Comparison of ENCODE assay signal across 8 mouse cellular contexts in genomic region chr16:17928627-17929104, GRCm38 (mm10). TPM values are rescaled to one million over a fixed set of nuclear protein-coding genes. Genes with fewer than 3 reads are reported as not detected.
DNase-seq lines count a peak whose midpoint lies in the region; TF ChIP-seq lines count a peak whose summit lies in the region.

No protein-coding gene starts in this region.

- no peak for TF ChIP-seq POLR2A in kidney, adult 2 months (IDR thresholded peaks at IDR 0.05; ENCODE audit: low read depth, low read length)
- no peak for TF ChIP-seq POLR2A in liver, adult 2 months (IDR thresholded peaks at IDR 0.05; ENCODE audit: extremely low read depth, insufficient read depth, low read length)

- H3K9me3 ChIP-seq in embryonic facial prominence, embryonic 10.5 days, result no peaks in the 10 kb centered on the region

- peak overlapping the region; percentile 95 for H3K4me3 ChIP-seq in embryonic facial prominence, embryonic 10.5 days
- H3K4me3 ChIP-seq in kidney, adult 2 months (ENCODE audit: insufficient read depth, low read depth, low read length), result peak overlapping the region; percentile 50
- peak overlapping the region; percentile 88 for H3K4me3 ChIP-seq in liver, adult 2 months (ENCODE audit: insufficient read depth, low read depth, low read length)

- H3K27me3 ChIP-seq in embryonic facial prominence, embryonic 10.5 days (replicated peaks; ENCODE audit: low read depth, poor library complexity, severe bottlenecking), result no peaks in the 10 kb centered on the region
- H3K27me3 ChIP-seq in kidney, adult 2 months (replicated peaks; ENCODE audit: control insufficient read depth, insufficient read depth, low read length), result no peaks in the 10 kb centered on the region
- H3K27me3 ChIP-seq in liver, adult 2 months (ENCODE audit: control insufficient read depth, insufficient read depth, low read length), result no peaks in the 10 kb centered on the region
- H3K27me3 ChIP-seq in splenic B cell, adult 2 months (ENCODE audit: control insufficient read depth, insufficient read depth, low read length, poor library complexity, severe bottlenecking), result no peaks in the 10 kb centered on the region

- peak; percentile 43 for TF ChIP-seq CTCF in kidney, adult 2 months (conservative IDR thresholded peaks at IDR 0.05; ENCODE audit: insufficient read depth, insufficient read length, low read depth, low read length)
- TF ChIP-seq CTCF in liver, adult 2 months (IDR thresholded peaks at IDR 0.05; ENCODE audit: low read depth, low read length), result peak; percentile 56

- H3K36me3 ChIP-seq in embryonic facial prominence, embryonic 10.5 days (replicated peaks), result peaks cover 24% of the 10 kb centered on the region
- no peaks in the 10 kb centered on the region for H3K36me3 ChIP-seq in kidney, adult 2 months (ENCODE audit: control insufficient read depth, insufficient read depth, low read length)
- peaks cover 2% of the 10 kb centered on the region; the same call in 1 of the 2 replicates for H3K36me3 ChIP-seq in liver, adult 2 months (ENCODE audit: control insufficient read depth, insufficient read depth, low read length)
- H3K36me3 ChIP-seq in splenic B cell, adult 2 months (ENCODE audit: control insufficient read depth, insufficient read depth, low read length, poor library complexity, severe bottlenecking), result peaks cover 2% of the 10 kb centered on the region; the same call in 1 of the 2 replicates

- peak; percentile 96 for DNase-seq in 416B (ENCODE audit: low read depth)
- DNase-seq in adrenal gland, adult 2 months, result peak; percentile 83
- DNase-seq in embryonic facial prominence, embryonic 10.5 days (ENCODE audit: low spot score), result peak; percentile 82
- DNase-seq in heart, adult 8-10 months (ENCODE audit: low spot score), result peak; percentile 65
- DNase-seq in kidney, adult 2 months, result peak; percentile 88
- DNase-seq in liver, adult 2 months (ENCODE audit: extremely low read depth, low read depth, low spot score), result peak; percentile 54
- peak; percentile 56 to 67 for DNase-seq in monocyte, adult 2 months (ENCODE audit: low read depth in 1 of 2, low spot score in 2 of 2)
- peak; percentile 91 for DNase-seq in splenic B cell, adult 2 months (ENCODE audit: low read depth, low spot score)

- peak overlapping the region; percentile 91 for H3K9ac ChIP-seq in liver, adult 2 months (ENCODE audit: low read depth, low read length)

- WGBS in embryonic facial prominence, embryonic 10.5 days, result 1% methylated on average over 9 of the region's 9 CpGs
- WGBS in kidney, adult 2 months, result under 1% methylated on average over 9 of the region's 9 CpGs
- WGBS in liver, adult 2 months, result under 1% methylated on average over 9 of the region's 9 CpGs

- H3K79me2 ChIP-seq in liver, adult 2 months (ENCODE audit: control insufficient read depth, insufficient read depth, low read length), result peaks cover 5% of the 10 kb centered on the region; the same call in 1 of the 2 replicates

- H3K4me1 ChIP-seq in embryonic facial prominence, embryonic 10.5 days, result peaks cover 27% of the 10 kb centered on the region
- no peaks in the 10 kb centered on the region for H3K4me1 ChIP-seq in kidney, adult 2 months (ENCODE audit: control insufficient read depth, insufficient read depth, low read length)
- peaks cover 13% of the 10 kb centered on the region for H3K4me1 ChIP-seq in liver, adult 2 months (ENCODE audit: control insufficient read depth, insufficient read depth, low read length)

- peak overlapping the region; percentile 88 for H3K27ac ChIP-seq in embryonic facial prominence, embryonic 10.5 days (replicated peaks)
- peak overlapping the region; percentile 75 for H3K27ac ChIP-seq in kidney, adult 2 months (ENCODE audit: insufficient read depth, low read depth, low read length)
- H3K27ac ChIP-seq in liver, adult 2 months (replicated peaks; ENCODE audit: insufficient read depth, low read depth, low read length), result peak overlapping the region; percentile 90

RNA-seq across cellular contexts. Expression of gene Slc25a1, which starts 0.6 kb away (rescaled TPM):
- 100 to 1,000 TPM; 215 to 471 TPM for total RNA-seq in adrenal gland, adult 2 months (2021)
- polyA plus RNA-seq in adrenal gland, adult 2 months (2012; rRNA removed), result 601 and 791 TPM in 2 replicates
- polyA plus RNA-seq in embryonic facial prominence, embryonic 10.5 days (2016; fragmentation: Nextera tagmentation; extraction: Ambion mirVana), result 85.8 and 90.6 TPM in 2 replicates
- 1 to 10 TPM; 4.6 to 7.9 (median 7.2) TPM for total RNA-seq in heart, adult 8-10 months (2022)
- 300 and 304 TPM in 2 replicates for polyA plus RNA-seq in kidney, adult 2 months (2012; rRNA removed)
- total RNA-seq in liver, adult 2 months (2014; rRNA removed), result 164 and 194 TPM in 2 replicates
- polyA plus RNA-seq in liver, adult 2 months (2012; rRNA removed), result 364 and 373 TPM in 2 replicates

RNA-seq across cellular contexts. Expression of gene Gsc2, which starts 13.8 kb away (rescaled TPM):
- total RNA-seq in adrenal gland, adult 2 months (2021), result not detected
- polyA plus RNA-seq in adrenal gland, adult 2 months (2012; rRNA removed), result not detected in 2 replicates
- polyA plus RNA-seq in embryonic facial prominence, embryonic 10.5 days (2016; fragmentation: Nextera tagmentation; extraction: Ambion mirVana), result not detected in 2 replicates
- not detected for total RNA-seq in heart, adult 8-10 months (2022)
- not detected in 2 replicates for polyA plus RNA-seq in kidney, adult 2 months (2012; rRNA removed)
- not detected in 2 replicates for total RNA-seq in liver, adult 2 months (2014; rRNA removed)
- not detected in 2 replicates for polyA plus RNA-seq in liver, adult 2 months (2012; rRNA removed)

RNA-seq across cellular contexts. Expression of gene Ess2, which starts 17.5 kb away (rescaled TPM):
- total RNA-seq in adrenal gland, adult 2 months (2021), result 10 to 100 TPM; 14.1 to 15.5 TPM
- 19.5 and 22.6 TPM in 2 replicates for polyA plus RNA-seq in adrenal gland, adult 2 months (2012; rRNA removed)
- 57.4 and 60.6 TPM in 2 replicates for polyA plus RNA-seq in embryonic facial prominence, embryonic 10.5 days (2016; fragmentation: Nextera tagmentation; extraction: Ambion mirVana)
- 10 to 100 TPM in 1 of 4 experiments, 1 to 10 TPM in 3; 8.0 to 10.1 (median 9.6) TPM for total RNA-seq in heart, adult 8-10 months (2022)
- 14.2 and 16.2 TPM in 2 replicates for polyA plus RNA-seq in kidney, adult 2 months (2012; rRNA removed)
- total RNA-seq in liver, adult 2 months (2014; rRNA removed), result 3.4 and 3.9 TPM in 2 replicates
- polyA plus RNA-seq in liver, adult 2 months (2012; rRNA removed), result 6.0 and 8.7 TPM in 2 replicates

RNA-seq across cellular contexts. Expression of gene Tssk2, which starts 30.2 kb away (rescaled TPM):
- total RNA-seq in adrenal gland, adult 2 months (2021), result not detected
- polyA plus RNA-seq in adrenal gland, adult 2 months (2012; rRNA removed), result not detected in 2 replicates
- polyA plus RNA-seq in embryonic facial prominence, embryonic 10.5 days (2016; fragmentation: Nextera tagmentation; extraction: Ambion mirVana), result 0.14 TPM in 1 of 2 replicates, not detected in the other
- under 1 TPM in 1 of 4 experiments, not detected in 3; 0.20 TPM for total RNA-seq in heart, adult 8-10 months (2022)
- 0.05 and 0.27 TPM in 2 replicates for polyA plus RNA-seq in kidney, adult 2 months (2012; rRNA removed)
- total RNA-seq in liver, adult 2 months (2014; rRNA removed), result not detected in 2 replicates
- not detected in 2 replicates for polyA plus RNA-seq in liver, adult 2 months (2012; rRNA removed)

RNA-seq across cellular contexts. Expression of gene Dgcr2, which starts 30.3 kb away (rescaled TPM):
- total RNA-seq in adrenal gland, adult 2 months (2021), result 10 to 100 TPM; 62.1 to 68.1 TPM
- polyA plus RNA-seq in adrenal gland, adult 2 months (2012; rRNA removed), result 139 and 166 TPM in 2 replicates
- 98.6 and 100 TPM in 2 replicates for polyA plus RNA-seq in embryonic facial prominence, embryonic 10.5 days (2016; fragmentation: Nextera tagmentation; extraction: Ambion mirVana)
- total RNA-seq in heart, adult 8-10 months (2022), result 10 to 100 TPM; 44.4 to 51.8 (median 48.7) TPM
- 99.8 and 127 TPM in 2 replicates for polyA plus RNA-seq in kidney, adult 2 months (2012; rRNA removed)
- total RNA-seq in liver, adult 2 months (2014; rRNA removed), result 31.6 and 44.7 TPM in 2 replicates
- polyA plus RNA-seq in liver, adult 2 months (2012; rRNA removed), result 82.2 and 97.1 TPM in 2 replicates

Comparison
In these comparisons a context has a peak if more than half of its experiments do, and no peak if none do; other contexts are left out.
1. Peak in every context shown above with its lines: DNase-seq, H3K4me3 ChIP-seq and H3K27ac ChIP-seq.